Mouse (Mus musculus) olfactory bulb, adult 2 months (tissue): ENCODE results near the gene Tcf3.

Experiments
- CTCF ChIP-seq: fragments of 200-500 bp; IDR thresholded peaks from 2 replicates; pipeline ENCODE4 v1.5.1; 2012; ENCODE audit warnings: low read depth, mild to moderate bottlenecking, low read length, moderate library complexity; ENCODE audit not compliant: insufficient read depth
- POLR2A ChIP-seq: fragments of 200-500 bp; IDR thresholded peaks from 2 replicates; pipeline ENCODE4 v1.6.1; 2012; ENCODE audit warnings: mild to moderate bottlenecking, low read depth, low read length, moderate library complexity; ENCODE audit not compliant: insufficient read depth

GRCm38 (mm10) chr10:80390697-80391096, 42.8 kb downstream of the Tcf3 start:
- TF ChIP-seq CTCF: no peak
- TF ChIP-seq POLR2A: no peak
